Mouse (Mus musculus): ENCODE measurements around the gene Aggf1. TPM values are rescaled to one million over a fixed set of nuclear protein-coding genes. Genes with fewer than 3 reads are reported as not detected.

Aggf1 gene
- polyA plus RNA-seq, 1 experiment from 2014 or later: 46.4 TPM

DNA sequence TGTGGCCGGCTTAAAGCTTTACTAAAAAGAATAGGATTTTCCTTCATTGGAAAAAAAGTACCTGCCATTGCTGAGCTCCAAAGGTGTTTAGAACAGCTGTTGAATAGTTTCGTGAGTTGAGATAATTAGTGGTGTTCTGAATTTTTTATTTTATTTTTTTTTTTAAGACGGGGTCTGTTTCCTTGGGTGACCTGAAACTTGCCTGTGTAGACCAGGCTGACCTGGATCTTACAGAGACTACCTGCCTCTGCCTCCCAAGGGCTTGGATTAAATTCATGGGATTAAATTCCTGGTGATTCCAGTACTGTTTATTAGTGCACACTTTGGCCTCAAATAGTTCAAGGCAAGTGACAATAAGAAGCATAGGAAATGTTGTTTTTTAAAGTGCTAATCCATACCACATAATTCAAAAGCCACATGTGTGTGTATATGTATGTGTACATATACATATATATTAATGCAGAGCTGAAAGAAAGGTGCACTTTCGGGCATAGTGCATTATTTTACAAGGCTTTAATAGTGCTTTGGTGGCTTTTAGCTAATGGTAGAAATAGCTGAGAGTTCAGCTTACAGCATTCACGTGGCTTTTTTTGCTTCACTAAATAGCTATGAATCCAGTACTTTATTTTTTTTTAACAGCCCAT, 49.1 kb downstream of the Aggf1 start:
- H3K27ac ChIP-seq (replicated peaks; ENCODE audit: low read depth, low read length): peak overlapping the region; percentile 95
- H3K4me2 ChIP-seq (ENCODE audit: low read length): peak overlapping the region; percentile 88
- DNase-seq (peak; percentile 37), ATAC-seq (ENCODE audit: low FRiP score, low TSS enrichment) (no peak)
- H3K36me3 ChIP-seq (ENCODE audit: control insufficient read depth, insufficient read depth, low read length): no peaks in the 10 kb centered on the region
- H3K27me3 ChIP-seq (ENCODE audit: control insufficient read depth, insufficient read depth, low read length): no peaks in the 10 kb centered on the region
- H3K4me3 ChIP-seq (replicated peaks; ENCODE audit: low read depth, low read length): peak overlapping the region; percentile 87
- WGBS: 11% methylated on average over 5 of the region's 5 CpGs
- peaks cover 26% of the 10 kb centered on the region for H3K4me1 ChIP-seq (ENCODE audit: control insufficient read depth, insufficient read depth, low read length)
- no peaks in the 10 kb centered on the region for H3K9me3 ChIP-seq (ENCODE audit: control insufficient read depth, low read length)
- H3K9ac ChIP-seq (replicated peaks; ENCODE audit: low read length): peak overlapping the region; percentile 99

GRCm38 (mm10) chr13:95325080-95325906, 49.9 kb downstream of the Aggf1 start:
- DNase-seq: peak; percentile 88
- Histone ChIP-seq H3K36me3 (ENCODE audit: control insufficient read depth, insufficient read depth, low read length) (no peaks in the 10 kb centered on the region), H3K27ac (replicated peaks; ENCODE audit: low read depth, low read length) (peak overlapping the region; percentile 95), H3K4me1 (ENCODE audit: control insufficient read depth, insufficient read depth, low read length) (peaks cover 26% of the 10 kb centered on the region), H3K4me3 (replicated peaks; ENCODE audit: low read depth, low read length) (peak overlapping the region; percentile 87), H3K27me3 (ENCODE audit: control insufficient read depth, insufficient read depth, low read length) (no peaks in the 10 kb centered on the region), H3K9me3 (ENCODE audit: control insufficient read depth, low read length) (no peaks in the 10 kb centered on the region), H3K9ac (replicated peaks; ENCODE audit: low read length) (peak overlapping the region; percentile 99), H3K4me2 (ENCODE audit: low read length) (peak overlapping the region; percentile 88)
- under 1% methylated on average over 63 of the region's 63 CpGs for WGBS
- ATAC-seq (ENCODE audit: low FRiP score, low TSS enrichment): peak; percentile 68

DNA sequence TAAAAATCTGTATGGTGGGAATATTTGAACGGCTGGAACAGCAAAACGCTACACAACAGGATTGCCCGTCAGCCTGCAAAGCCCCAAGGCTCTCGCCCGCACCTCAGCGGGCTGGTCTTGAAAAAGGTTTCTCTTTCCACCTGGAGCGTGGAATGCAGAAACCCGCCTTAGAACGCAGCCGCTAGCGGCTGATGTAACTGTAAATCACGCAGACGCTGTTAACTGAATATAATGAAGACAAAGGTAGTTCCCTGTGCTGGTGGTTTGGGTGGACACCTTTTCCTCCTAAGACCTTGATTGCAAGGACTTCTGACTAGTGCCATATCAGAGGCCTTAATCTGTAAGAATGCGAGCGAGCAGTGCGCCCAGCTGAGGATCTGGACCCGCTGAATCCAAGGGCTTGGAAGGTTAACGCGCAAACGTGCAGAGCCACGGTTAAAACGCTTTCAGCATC, 50.5 kb downstream of the Aggf1 start:
- Histone ChIP-seq H3K27ac (replicated peaks; ENCODE audit: low read depth, low read length) (peak overlapping the region; percentile 95), H3K9ac (replicated peaks; ENCODE audit: low read length) (peak overlapping the region; percentile 99), H3K4me2 (ENCODE audit: low read length) (peak overlapping the region; percentile 88), H3K4me1 (ENCODE audit: control insufficient read depth, insufficient read depth, low read length) (peaks cover 26% of the 10 kb centered on the region), H3K9me3 (ENCODE audit: control insufficient read depth, low read length) (no peaks in the 10 kb centered on the region), H3K36me3 (ENCODE audit: control insufficient read depth, insufficient read depth, low read length) (no peaks in the 10 kb centered on the region), H3K4me3 (replicated peaks; ENCODE audit: low read depth, low read length) (peak overlapping the region; percentile 87), H3K27me3 (ENCODE audit: control insufficient read depth, insufficient read depth, low read length) (no peaks in the 10 kb centered on the region)
- peak; percentile 38; the same call in 1 of the 2 replicates for ATAC-seq (ENCODE audit: low FRiP score, low TSS enrichment)
- under 1% methylated on average over 22 of the region's 22 CpGs for WGBS
- peak; percentile 76 for DNase-seq

- Histone ChIP-seq H3K9ac (replicated peaks; ENCODE audit: low read length) (peak overlapping the region; percentile 99), H3K9me3 (ENCODE audit: control insufficient read depth, low read length) (no peaks in the 10 kb centered on the region), H3K27me3 (ENCODE audit: control insufficient read depth, insufficient read depth, low read length) (no peaks in the 10 kb centered on the region), H3K4me1 (ENCODE audit: control insufficient read depth, insufficient read depth, low read length) (peaks cover 25% of the 10 kb centered on the region), H3K4me2 (ENCODE audit: low read length) (peak overlapping the region; percentile 88), H3K4me3 (replicated peaks; ENCODE audit: low read depth, low read length) (peak overlapping the region; percentile 87), H3K36me3 (ENCODE audit: control insufficient read depth, insufficient read depth, low read length) (no peaks in the 10 kb centered on the region), H3K27ac (replicated peaks; ENCODE audit: low read depth, low read length) (peak overlapping the region; percentile 95)
- 24% methylated on average over 15 of the region's 15 CpGs for WGBS
- DNase-seq (peak; percentile 85), ATAC-seq (ENCODE audit: low FRiP score, low TSS enrichment) (peak; percentile 79)
Measured at GRCm38 (mm10) chr13:95323950-95324625, 51.1 kb downstream of the Aggf1 start.

- Histone ChIP-seq H3K9ac (replicated peaks; ENCODE audit: low read length) (peak within 1 kb of the TSS; percentile 99), H3K4me1 (ENCODE audit: control insufficient read depth, insufficient read depth, low read length) (peaks cover 22% of the 10 kb centered on the region), H3K27ac (replicated peaks; ENCODE audit: low read depth, low read length) (peak within 1 kb of the TSS; percentile 95), H3K4me2 (ENCODE audit: low read length) (peak within 1 kb of the TSS; percentile 88), H3K36me3 (ENCODE audit: control insufficient read depth, insufficient read depth, low read length) (no peaks in the 10 kb centered on the region), H3K4me3 (replicated peaks; ENCODE audit: low read depth, low read length) (peak within 1 kb of the TSS; percentile 87), H3K27me3 (ENCODE audit: control insufficient read depth, insufficient read depth, low read length) (no peaks in the 10 kb centered on the region), H3K9me3 (ENCODE audit: control insufficient read depth, low read length) (no peaks in the 10 kb centered on the region)
- ATAC-seq (ENCODE audit: low FRiP score, low TSS enrichment) (no peak), DNase-seq (no peak)
- WGBS: 96% methylated on average over 6 of the region's 6 CpGs
Measured at GRCm38 (mm10) chr13:95323400-95323799, 51.8 kb downstream of the Aggf1 start, which contains the start of gene Zbed3. Gene Zbed3, plus strand, starts transcription at chr13:95323612.

- Histone ChIP-seq H3K27me3 (ENCODE audit: control insufficient read depth, insufficient read depth, low read length) (no peaks in the 10 kb centered on the region), H3K4me3 (replicated peaks; ENCODE audit: low read depth, low read length) (no peak overlapping the region), H3K9ac (replicated peaks; ENCODE audit: low read length) (no peak overlapping the region), H3K27ac (replicated peaks; ENCODE audit: low read depth, low read length) (no peak overlapping the region), H3K4me1 (ENCODE audit: control insufficient read depth, insufficient read depth, low read length) (no peaks in the 10 kb centered on the region), H3K9me3 (ENCODE audit: control insufficient read depth, low read length) (no peaks in the 10 kb centered on the region), H3K4me2 (ENCODE audit: low read length) (no peak overlapping the region), H3K36me3 (ENCODE audit: control insufficient read depth, insufficient read depth, low read length) (no peaks in the 10 kb centered on the region)
- no peak for ATAC-seq (ENCODE audit: low FRiP score, low TSS enrichment)
- DNase-seq: no peak
- WGBS: 66% methylated on average over 4 of the region's 4 CpGs
Measured at GRCm38 (mm10) chr13:95320451-95320850, 54.7 kb downstream of the Aggf1 start.

DNA sequence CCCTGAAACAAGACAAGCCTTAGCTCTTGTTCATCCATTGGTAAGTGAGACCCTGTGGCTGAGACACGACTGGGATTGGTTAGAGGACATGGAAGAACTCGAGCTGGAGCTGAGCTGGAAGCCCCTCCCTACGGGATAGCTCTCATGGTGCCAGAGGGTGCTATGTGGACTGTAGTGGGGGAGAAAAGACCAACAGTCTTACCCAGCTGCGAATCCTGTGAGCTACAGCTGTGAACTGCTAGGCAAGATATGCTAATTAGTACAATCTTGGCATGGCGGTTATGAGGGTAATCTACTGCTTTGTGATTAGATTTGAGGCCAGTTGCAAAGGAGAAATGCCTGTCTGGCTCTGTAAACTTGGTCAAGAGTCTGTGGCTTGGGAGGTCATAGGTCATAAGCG, 56.0 kb downstream of the Aggf1 start:
- H3K9ac ChIP-seq (replicated peaks; ENCODE audit: low read length): no peak overlapping the region
- H3K27me3 ChIP-seq (ENCODE audit: control insufficient read depth, insufficient read depth, low read length): no peaks in the 10 kb centered on the region
- no peaks in the 10 kb centered on the region for H3K9me3 ChIP-seq (ENCODE audit: control insufficient read depth, low read length)
- H3K4me1 ChIP-seq (ENCODE audit: control insufficient read depth, insufficient read depth, low read length): no peaks in the 10 kb centered on the region
- H3K4me3 ChIP-seq (replicated peaks; ENCODE audit: low read depth, low read length): no peak overlapping the region
- no peak overlapping the region for H3K4me2 ChIP-seq (ENCODE audit: low read length)
- 78% methylated on average over 6 of the region's 6 CpGs for WGBS
- no peak overlapping the region for H3K27ac ChIP-seq (replicated peaks; ENCODE audit: low read depth, low read length)
- ATAC-seq (ENCODE audit: low FRiP score, low TSS enrichment) (no peak), DNase-seq (no peak)
- no peaks in the 10 kb centered on the region for H3K36me3 ChIP-seq (ENCODE audit: control insufficient read depth, insufficient read depth, low read length)

DNA sequence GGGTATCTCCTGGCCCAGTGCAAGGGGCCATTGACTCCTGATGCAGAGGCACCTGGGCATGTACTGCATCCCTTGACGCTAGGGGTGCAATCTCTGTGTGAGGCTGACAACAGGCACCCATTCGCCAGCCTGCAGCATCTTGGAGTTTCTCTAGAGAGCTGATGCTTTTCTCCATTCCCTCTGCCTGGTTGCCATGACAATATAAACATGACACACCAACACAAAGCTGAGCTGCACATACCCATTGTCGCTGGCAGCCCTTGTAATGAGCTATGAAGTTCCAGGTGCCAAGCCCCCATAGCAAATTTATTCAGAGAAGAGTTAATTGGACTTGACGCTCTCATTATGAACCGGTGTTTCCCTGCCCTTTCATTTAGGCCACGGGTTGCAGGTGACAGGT, 63.1 kb downstream of the Aggf1 start:
- no peak for ATAC-seq (ENCODE audit: low FRiP score, low TSS enrichment)
- Histone ChIP-seq H3K27me3 (ENCODE audit: control insufficient read depth, insufficient read depth, low read length) (no peaks in the 10 kb centered on the region), H3K27ac (replicated peaks; ENCODE audit: low read depth, low read length) (no peak overlapping the region), H3K9ac (replicated peaks; ENCODE audit: low read length) (no peak overlapping the region), H3K9me3 (ENCODE audit: control insufficient read depth, low read length) (no peaks in the 10 kb centered on the region), H3K4me1 (ENCODE audit: control insufficient read depth, insufficient read depth, low read length) (no peaks in the 10 kb centered on the region), H3K36me3 (ENCODE audit: control insufficient read depth, insufficient read depth, low read length) (no peaks in the 10 kb centered on the region), H3K4me2 (ENCODE audit: low read length) (no peak overlapping the region), H3K4me3 (replicated peaks; ENCODE audit: low read depth, low read length) (no peak overlapping the region)
- no peak for DNase-seq
- 51% methylated on average over 6 of the region's 6 CpGs for WGBS

Data from midbrain, embryonic 14.5 days (tissue).